ENCODE assay signal across 10 mouse cellular contexts in the genomic region with DNA sequence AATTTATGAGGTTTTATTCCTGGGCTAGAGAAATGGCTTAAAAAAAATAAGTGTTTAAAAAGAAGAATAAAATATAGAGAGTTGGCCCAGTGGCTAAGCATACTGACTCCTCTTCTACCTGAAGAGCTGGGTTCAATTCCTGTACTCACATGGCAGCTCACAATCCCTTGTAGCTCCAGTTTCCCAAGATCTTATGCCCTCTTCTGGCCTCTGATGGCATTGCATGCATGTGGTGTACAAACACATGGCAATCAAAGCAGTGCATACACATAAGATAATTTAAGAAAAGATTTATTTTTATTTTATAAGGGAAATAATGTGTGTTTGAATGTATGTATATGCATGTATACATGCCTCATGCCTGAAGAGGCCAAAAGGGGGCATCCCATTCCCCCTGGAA.
DNase-seq lines count a peak whose midpoint lies in the region; ATAC-seq and TF ChIP-seq lines count a peak whose summit lies in the region.
"Had no signal": no experiment of that assay in that cellular context is flagged by ENCODE, and none has a peak within 500 bp of the region (broad histone marks: within the 10 kb centered on the region; RNA-seq: fewer than 3 reads in every experiment).

No protein-coding gene starts in this region.

- DNase-seq in CD4-positive helper T cell, adult 2 months (ENCODE audit: low read depth, low spot score): peak; percentile 21
- peak; percentile 70 for DNase-seq in R1 (ENCODE audit: low read depth, low spot score)
- DNase-seq in lung, postnatal 0 days (ENCODE audit: low spot score): no peak
- DNase-seq in frontal cortex, postnatal 36 days (ENCODE audit: low spot score in 2 of 2): no peak
- no peak for DNase-seq in gastrocnemius, postnatal 14 days
- DNase-seq: cerebellum, adult 18-20 months had no signal

- TF ChIP-seq CTCF in intestine, postnatal 0 days (IDR thresholded peaks at IDR 0.05; ENCODE audit: low read depth): peak; percentile 54
- TF ChIP-seq CTCF in lung, postnatal 0 days (IDR thresholded peaks at IDR 0.05): peak; percentile 51

- peaks cover 45% of the 10 kb centered on the region for H3K36me3 ChIP-seq in intestine, postnatal 0 days (ENCODE audit: control insufficient read depth, insufficient read depth)
- peaks cover 18% of the 10 kb centered on the region for H3K36me3 ChIP-seq in intestine, embryonic 15.5 days
- H3K36me3 ChIP-seq in lung, postnatal 0 days (ENCODE audit: insufficient read depth, low read length): peaks cover 8% of the 10 kb centered on the region; the same call in 1 of the 2 replicates

- H3K27me3 ChIP-seq in intestine, postnatal 0 days (replicated peaks; ENCODE audit: control insufficient read depth, insufficient read depth, low read length): no peaks in the 10 kb centered on the region
- H3K27me3 ChIP-seq in intestine, embryonic 15.5 days (replicated peaks): no peaks in the 10 kb centered on the region
- no peaks in the 10 kb centered on the region for H3K27me3 ChIP-seq in lung, postnatal 0 days (replicated peaks; ENCODE audit: insufficient read depth, low read length)

- H3K4me1 ChIP-seq in intestine, postnatal 0 days (replicated peaks; ENCODE audit: control insufficient read depth, insufficient read depth, low read length): no peaks in the 10 kb centered on the region
- no peaks in the 10 kb centered on the region for H3K4me1 ChIP-seq in intestine, embryonic 15.5 days (replicated peaks)
- H3K4me1 ChIP-seq in lung, postnatal 0 days (ENCODE audit: insufficient read depth, low read depth, low read length): no peaks in the 10 kb centered on the region

- no peak overlapping the region for H3K4me2 ChIP-seq in intestine, postnatal 0 days (replicated peaks; ENCODE audit: low read depth)
- H3K4me2 ChIP-seq in intestine, embryonic 15.5 days (replicated peaks): no peak overlapping the region
- no peak overlapping the region for H3K4me2 ChIP-seq in lung, postnatal 0 days (replicated peaks; ENCODE audit: low read depth, low read length)

- H3K4me3 ChIP-seq in intestine, postnatal 0 days (ENCODE audit: low read depth, low read length): no peak overlapping the region
- no peak overlapping the region for H3K4me3 ChIP-seq in intestine, embryonic 15.5 days (replicated peaks)
- H3K4me3 ChIP-seq in lung, postnatal 0 days (ENCODE audit: low read depth, low read length): no peak overlapping the region

- no peak for TF ChIP-seq EP300 in lung, postnatal 0 days (IDR thresholded peaks at IDR 0.05)

- no peaks in the 10 kb centered on the region for H3K9me3 ChIP-seq in intestine, postnatal 0 days (ENCODE audit: control insufficient read depth)
- no peaks in the 10 kb centered on the region for H3K9me3 ChIP-seq in intestine, embryonic 15.5 days
- H3K9me3 ChIP-seq in lung, postnatal 0 days (ENCODE audit: low read length): no peaks in the 10 kb centered on the region

- no peak overlapping the region for H3K9ac ChIP-seq in intestine, postnatal 0 days (ENCODE audit: low read depth, low read length)
- H3K9ac ChIP-seq in intestine, embryonic 15.5 days: no peak overlapping the region
- H3K9ac ChIP-seq in lung, postnatal 0 days (replicated peaks; ENCODE audit: low read depth): no peak overlapping the region

- H3K27ac ChIP-seq in intestine, postnatal 0 days (ENCODE audit: low read depth, low read length): no peak overlapping the region
- H3K27ac ChIP-seq in intestine, embryonic 15.5 days: no peak overlapping the region
- H3K27ac ChIP-seq in lung, postnatal 0 days (ENCODE audit: low read length): no peak overlapping the region

- intact Hi-C loops in gastrocnemius, postnatal 14 days (cut with DNase I; ENCODE audit: low total_unique reads): loop anchor here (5.0 to 10.0 kb wide), 2 partner anchors 127 to 529 kb away; no protein-coding TSS in a partner anchor

- no peak for ATAC-seq in intestine, postnatal 0 days
- ATAC-seq in intestine, embryonic 15.5 days: no peak
- no peak for ATAC-seq in lung, postnatal 0 days
- no peak for ATAC-seq in erythroblast, adult 5-6 weeks (replicated peaks; ENCODE audit: low FRiP score, poor library complexity, severe bottlenecking)
- ATAC-seq: forebrain, embryonic 16.5 days had no signal

Comparison
In these comparisons a context has a peak if more than half of its experiments do, and no peak if none do; other contexts are left out.
1. DNase-seq: peak in CD4-positive helper T cell, adult 2 months (single experiment) and R1 (single experiment); none in lung, postnatal 0 days (single experiment), frontal cortex, postnatal 36 days (0 of 2) and gastrocnemius, postnatal 14 days (single experiment).